Mouse (Mus musculus) heart, embryonic 10.5 days (tissue): ENCODE results near the gene Cabp2. TPM values are rescaled to one million over a fixed set of nuclear protein-coding genes. Genes with fewer than 3 reads are reported as not detected.
A peak's percentile ranks its signal among the peaks of the same experiment; 100 is the strongest.
"Not testable (repeated sequence)": the region's sequence is repeated elsewhere in the genome, so short reads cannot be mapped to it uniquely, and the experiment has no call there.

Experiments
- DNase-seq: peaks from one replicate; pipeline ENCODE4 v3.0.0-alpha.2; 2017; ENCODE audit warnings: low spot score
- H3K27ac ChIP-seq: fragments of 300-500 bp; sonication (generic); 2 replicates; pipeline ENCODE4 v1.5.1; 2016; ENCODE audit warnings: mild to moderate bottlenecking
- H3K27me3 ChIP-seq: fragments of 300-500 bp; sonication (generic); 2 replicates; pipeline ENCODE4 v1.6.1; 2016; ENCODE audit warnings: mild to moderate bottlenecking; ENCODE audit not compliant: poor library complexity, insufficient read depth, severe bottlenecking
- H3K36me3 ChIP-seq: fragments of 300-500 bp; sonication (generic); 2 replicates; pipeline ENCODE4 v1.6.1; 2016; ENCODE audit warnings: mild to moderate bottlenecking, moderate library complexity
- H3K4me1 ChIP-seq: fragments of 300-500 bp; sonication (generic); 2 replicates; pipeline ENCODE4 v1.6.1; 2016; ENCODE audit warnings: mild to moderate bottlenecking
- H3K4me3 ChIP-seq: fragments of 300-500 bp; sonication (generic); 2 replicates; pipeline ENCODE4 v1.5.1; 2016; ENCODE audit warnings: mild to moderate bottlenecking, moderate library complexity
- H3K9me3 ChIP-seq: fragments of 300-500 bp; sonication (generic); 2 replicates; pipeline ENCODE4 v1.6.1; 2016; ENCODE audit warnings: mild to moderate bottlenecking, moderate library complexity
- WGBS: fragments of 180-500 bp; shearing (Covaris S2); methylation state at CpG from one replicate; pipeline ENCODE4 v1.1.7; 2016; 5-methylcytosine and 5-hydroxymethylcytosine counted together
- polyA plus RNA-seq: library from polyadenylated mRNA; unstranded; fragments of >200 nt; fragmentation: Nextera tagmentation; extraction: Ambion mirVana; gene quantifications from 2 replicates; pipeline ENCODE4 v1.2.1, GENCODE M21; 2016

Cabp2 gene
- polyA plus RNA-seq, 1 experiment from 2014 or later = not detected

- Histone ChIP-seq H3K4me3 (no peak overlapping the region), H3K9me3 (no peaks in the 10 kb centered on the region), H3K27me3 (0 out of 2 replicates have a peak, but pooled peaks cover 5% of the 10 kb centered on the region), H3K36me3 (no peaks in the 10 kb centered on the region), H3K4me1 (peaks cover 30% of the 10 kb centered on the region), H3K27ac (peak overlapping the region; percentile 16; the same call in 1 of the 2 replicates)
- WGBS = 85% methylated on average over 5 of the region's 5 CpGs
- peak; percentile 66 for DNase-seq
Measured at GRCm38 (mm10) chr19:4058581-4058980, 22.8 kb upstream of the Cabp2 start.

- no peaks in the 10 kb centered on the region for H3K36me3 ChIP-seq
- H3K27ac ChIP-seq = peak within 1 kb of the TSS; percentile 16; the same call in 1 of the 2 replicates
- 69% methylated on average over 15 of the region's 15 CpGs for WGBS
- no peaks in the 10 kb centered on the region for H3K9me3 ChIP-seq
- DNase-seq = peak; percentile 73
- no peak within 1 kb of the TSS for H3K4me3 ChIP-seq
- H3K27me3 ChIP-seq = 0 out of 2 replicates have a peak, but pooled peaks cover 5% of the 10 kb centered on the region
- peaks cover 30% of the 10 kb centered on the region for H3K4me1 ChIP-seq
Measured at GRCm38 (mm10) chr19:4059069-4059740, 22.2 kb upstream of the Cabp2 start, which contains the start of gene Gstp3. Gstp3 (minus strand) TSS chr19:4059569.

DNA sequence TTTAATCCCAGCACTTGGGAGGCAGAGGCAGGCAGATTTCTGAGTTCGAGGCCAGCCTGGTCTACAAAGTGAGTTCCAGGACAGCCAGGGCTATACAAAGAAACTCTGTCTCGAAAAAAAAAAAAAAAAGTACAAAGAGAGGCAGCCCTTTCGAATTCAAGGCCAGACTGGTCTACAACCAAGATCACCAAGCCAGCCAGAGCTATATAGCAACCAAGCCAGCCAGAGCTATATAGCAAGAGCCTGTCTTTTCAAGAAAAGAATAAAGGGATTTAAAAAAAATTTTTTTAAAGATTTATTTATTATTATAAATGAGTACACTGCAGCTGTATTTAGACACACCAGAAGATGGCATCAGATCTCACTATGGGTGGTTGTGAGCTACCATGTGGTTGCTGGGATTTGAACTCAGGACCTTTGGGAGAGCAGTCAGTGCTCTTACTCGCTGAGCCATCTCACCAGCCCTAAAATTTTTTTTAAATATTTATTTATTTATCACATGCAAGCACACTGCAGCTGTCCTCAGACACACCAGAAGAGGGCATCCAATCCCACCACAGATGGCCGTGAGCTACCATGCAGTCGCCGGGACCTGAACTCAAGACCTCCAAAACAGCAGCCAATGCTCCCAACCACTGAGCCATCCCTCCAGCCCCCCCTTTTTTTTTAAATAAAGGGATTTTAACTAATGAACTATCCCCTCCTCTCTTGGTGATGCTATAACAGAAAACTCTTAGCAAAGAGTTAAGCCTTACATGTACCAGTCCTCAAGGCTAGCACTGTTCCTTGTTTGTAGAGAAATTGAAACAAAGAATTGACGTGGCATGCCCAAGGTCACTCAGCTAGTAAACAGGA, 21.1 kb upstream of the Cabp2 start:
- not testable (repeated sequence) for H3K9me3 ChIP-seq, H3K4me3 ChIP-seq, H3K27me3 ChIP-seq, H3K36me3 ChIP-seq, H3K27ac ChIP-seq
- WGBS = 88% methylated on average over 8 of the region's 8 CpGs
- H3K4me1 ChIP-seq = peaks cover 30% of the 10 kb centered on the region
- peak; percentile 43 for DNase-seq

- Histone ChIP-seq H3K4me3 (no peak overlapping the region), H3K36me3 (no peaks in the 10 kb centered on the region), H3K27me3 (no peaks in the 10 kb centered on the region), H3K9me3 (no peaks in the 10 kb centered on the region), H3K4me1 (peaks cover 24% of the 10 kb centered on the region), H3K27ac (no peak overlapping the region)
- no peak for DNase-seq
- WGBS = 84% methylated on average over 6 of the region's 6 CpGs
Measured at GRCm38 (mm10) chr19:4060899-4061465, 20.4 kb upstream of the Cabp2 start.

DNA sequence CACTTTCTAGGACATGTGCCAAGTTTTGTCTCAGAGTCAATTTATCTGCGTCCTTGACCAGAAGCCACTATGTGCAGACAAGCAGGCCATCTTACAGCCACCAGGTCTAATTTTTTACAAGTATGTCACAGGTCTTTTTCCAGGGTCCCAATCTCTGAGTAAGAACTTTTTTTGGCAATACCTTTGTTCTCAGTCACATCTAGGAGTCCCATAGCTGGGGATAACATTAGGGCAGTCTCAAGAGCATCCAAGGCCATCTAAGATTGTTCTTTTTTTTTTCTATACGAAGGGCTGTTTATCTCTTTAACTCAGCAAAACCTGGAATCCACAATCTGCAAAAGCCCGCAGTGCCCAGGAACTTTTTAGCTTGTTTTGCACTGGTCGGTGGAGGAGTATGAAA, 18.0 kb upstream of the Cabp2 start:
- not testable (repeated sequence) for H3K27ac ChIP-seq, H3K36me3 ChIP-seq, DNase-seq, H3K4me3 ChIP-seq, H3K27me3 ChIP-seq, H3K9me3 ChIP-seq
- H3K4me1 ChIP-seq = peaks cover 13% of the 10 kb centered on the region
- WGBS = 55% methylated on average over 4 of the region's 4 CpGs

GRCm38 (mm10) chr19:4064501-4064900, 16.9 kb upstream of the Cabp2 start:
- H3K4me1 ChIP-seq, DNase-seq, H3K4me3 ChIP-seq, H3K27me3 ChIP-seq, H3K36me3 ChIP-seq, H3K27ac ChIP-seq, H3K9me3 ChIP-seq: not testable (repeated sequence)
- 26% methylated on average over 7 of the region's 11 CpGs for WGBS

DNA sequence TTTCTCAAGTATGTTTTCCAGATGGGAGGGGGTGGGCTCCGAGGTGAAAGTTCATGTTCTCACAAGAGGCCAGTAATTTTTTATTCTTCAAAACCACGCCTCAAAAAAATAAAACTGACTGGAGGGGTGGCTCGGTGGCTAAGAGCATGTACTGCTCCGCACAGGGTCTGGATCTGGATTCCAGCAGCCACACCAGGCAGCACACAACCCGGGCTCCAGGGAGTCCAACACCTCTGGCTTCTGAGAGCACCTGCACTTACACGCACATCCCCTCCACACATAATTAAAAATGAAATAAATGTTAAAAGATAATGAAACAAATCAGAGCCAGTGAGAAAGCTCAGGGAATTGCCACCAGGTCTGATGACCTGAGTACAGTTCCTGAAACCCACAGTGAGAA, 15.1 kb upstream of the Cabp2 start:
- no peak for DNase-seq
- H3K27ac ChIP-seq = no peak overlapping the region
- H3K27me3 ChIP-seq = no peaks in the 10 kb centered on the region
- H3K9me3 ChIP-seq = no peaks in the 10 kb centered on the region
- H3K4me3 ChIP-seq = no peak overlapping the region
- 86% methylated on average over 6 of the region's 6 CpGs for WGBS
- no peaks in the 10 kb centered on the region for H3K36me3 ChIP-seq
- no peaks in the 10 kb centered on the region for H3K4me1 ChIP-seq

DNA sequence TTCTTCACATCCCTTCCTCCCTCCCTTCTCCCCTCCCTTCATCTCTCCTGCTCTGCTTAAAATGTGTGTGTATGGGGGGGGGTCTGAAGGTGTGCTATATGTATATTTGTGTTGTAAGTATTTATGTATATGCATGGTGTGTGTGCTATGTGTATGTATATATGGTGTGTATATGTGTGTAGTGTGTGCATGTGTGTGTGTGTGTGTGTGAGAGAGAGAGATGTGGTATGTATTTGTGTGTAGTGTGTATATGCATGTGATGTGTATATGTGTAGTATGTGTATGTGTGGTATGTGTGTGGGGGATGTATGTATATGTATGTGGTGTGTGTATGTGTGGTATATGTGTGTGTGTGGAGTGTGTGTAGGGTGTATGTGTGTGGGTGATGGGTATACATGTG, 14.5 kb upstream of the Cabp2 start:
- Histone ChIP-seq H3K27me3 (no peaks in the 10 kb centered on the region), H3K4me3 (no peak overlapping the region), H3K27ac (no peak overlapping the region), H3K4me1 (no peaks in the 10 kb centered on the region), H3K9me3 (no peaks in the 10 kb centered on the region), H3K36me3 (no peaks in the 10 kb centered on the region)
- DNase-seq = no peak

GRCm38 (mm10) chr19:4068242-4068641, 13.1 kb upstream of the Cabp2 start:
- not testable (repeated sequence) for H3K4me3 ChIP-seq, DNase-seq, H3K36me3 ChIP-seq, H3K9me3 ChIP-seq, H3K27me3 ChIP-seq, H3K4me1 ChIP-seq, H3K27ac ChIP-seq
- 87% methylated on average over 2 of the region's 2 CpGs for WGBS

DNA sequence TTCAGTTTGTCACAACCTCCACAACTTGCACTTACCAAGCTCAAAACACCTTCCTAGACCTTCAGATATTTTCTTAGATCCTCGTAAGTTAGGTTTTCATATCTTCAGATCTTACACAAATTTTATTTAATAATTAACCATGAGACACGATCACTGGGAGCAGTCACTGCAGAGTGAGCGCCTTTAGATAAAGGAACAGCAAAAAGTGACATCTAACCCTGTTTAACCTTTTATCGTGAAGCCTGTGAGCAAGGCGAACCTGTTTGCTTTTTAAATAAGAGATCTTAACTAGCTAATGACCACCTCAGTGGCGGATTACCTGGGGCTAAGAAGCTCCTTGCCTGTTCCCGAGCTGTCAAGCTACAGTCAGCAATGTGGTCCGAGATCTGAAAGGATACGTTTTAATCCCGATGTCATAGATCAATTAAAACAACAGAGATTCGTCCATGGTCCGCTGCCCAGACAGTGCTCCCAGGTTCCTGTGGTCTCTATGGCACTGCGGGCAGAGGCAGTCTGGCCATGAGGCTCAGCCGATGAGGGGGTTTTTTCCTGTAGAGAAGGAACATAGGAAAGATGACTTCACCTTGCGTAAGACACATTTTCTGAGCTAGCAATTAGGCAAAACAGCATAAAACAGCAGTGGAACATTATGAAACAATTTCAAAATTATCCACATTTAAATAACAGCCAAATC, 12.5 kb upstream of the Cabp2 start:
- Histone ChIP-seq H3K4me3 (no peak overlapping the region), H3K36me3 (no peaks in the 10 kb centered on the region), H3K9me3 (no peaks in the 10 kb centered on the region), H3K27me3 (no peaks in the 10 kb centered on the region), H3K27ac (no peak overlapping the region), H3K4me1 (no peaks in the 10 kb centered on the region)
- 73% methylated on average over 15 of the region's 15 CpGs for WGBS
- no peak for DNase-seq

DNA sequence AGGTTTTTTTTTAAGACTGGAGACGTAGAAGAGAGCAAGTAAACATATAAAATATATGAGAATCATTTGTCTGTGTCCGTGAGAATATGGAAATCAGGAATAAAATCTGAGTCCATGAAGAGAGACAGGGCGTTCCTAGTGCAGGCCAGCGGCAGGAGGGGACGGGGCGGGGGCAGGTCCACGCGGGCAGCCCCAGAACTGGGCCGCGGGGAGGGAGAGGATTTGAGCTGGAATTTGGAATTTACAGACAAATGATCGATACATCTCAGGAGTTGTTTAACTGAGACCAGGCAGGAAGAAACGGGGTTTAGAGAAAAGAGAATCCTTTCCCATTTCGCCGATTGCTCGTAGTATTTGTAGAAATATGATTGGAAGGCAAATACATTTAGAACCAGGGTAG, 11.1 kb upstream of the Cabp2 start:
- WGBS = 78% methylated on average over 15 of the region's 15 CpGs
- no peak overlapping the region for H3K27ac ChIP-seq
- H3K9me3 ChIP-seq = no peaks in the 10 kb centered on the region
- H3K4me3 ChIP-seq = no peak overlapping the region
- peak; percentile 39 for DNase-seq
- no peaks in the 10 kb centered on the region for H3K4me1 ChIP-seq
- H3K27me3 ChIP-seq = no peaks in the 10 kb centered on the region
- H3K36me3 ChIP-seq = no peaks in the 10 kb centered on the region

DNA sequence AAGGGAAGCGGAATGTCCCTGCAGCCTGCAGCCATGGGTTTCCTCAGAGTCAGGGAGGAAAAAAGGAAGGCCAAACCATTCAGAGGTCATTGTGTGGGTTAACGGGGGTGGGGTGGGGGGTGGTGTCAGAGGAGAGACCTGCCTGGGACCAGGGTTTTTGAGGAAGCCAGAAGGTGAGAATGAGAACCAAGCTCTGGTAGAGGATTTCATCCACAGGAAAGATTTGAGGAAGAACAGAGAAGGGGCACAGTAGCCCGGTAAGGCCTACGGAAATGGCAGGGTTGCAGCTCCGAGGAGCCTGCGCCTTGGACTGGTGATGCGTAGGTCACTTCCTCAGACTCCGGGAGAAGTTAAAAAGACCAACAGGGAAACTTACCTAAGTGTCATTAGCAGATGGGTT, 10.6 kb upstream of the Cabp2 start:
- Histone ChIP-seq H3K9me3 (no peaks in the 10 kb centered on the region), H3K36me3 (no peaks in the 10 kb centered on the region), H3K4me3 (no peak overlapping the region), H3K27ac (no peak overlapping the region), H3K4me1 (no peaks in the 10 kb centered on the region), H3K27me3 (no peaks in the 10 kb centered on the region)
- WGBS = 76% methylated on average over 8 of the region's 8 CpGs
- DNase-seq = peak; percentile 64

DNA sequence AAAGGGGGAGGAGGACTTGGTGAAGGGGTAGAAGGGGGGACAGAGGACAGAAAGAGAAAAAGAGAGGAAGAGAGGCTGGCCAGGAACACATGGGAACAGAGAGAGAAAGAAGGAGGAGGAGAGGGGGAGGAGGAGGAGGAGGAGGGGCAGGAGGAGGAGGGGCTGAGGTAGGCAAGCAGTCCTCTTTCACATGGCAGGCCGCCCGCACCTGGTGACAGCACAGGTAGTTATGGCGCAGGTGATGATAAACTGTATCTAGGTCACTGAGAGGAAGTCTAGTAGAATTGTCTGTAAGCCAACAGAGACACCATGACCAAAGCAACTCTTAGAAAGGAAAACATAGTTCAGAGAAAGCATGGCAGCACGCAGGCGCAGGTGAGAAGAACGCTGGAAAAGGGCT, 10.0 kb upstream of the Cabp2 start:
- no peaks in the 10 kb centered on the region for H3K4me1 ChIP-seq
- no peak overlapping the region for H3K4me3 ChIP-seq
- WGBS = 89% methylated on average over 6 of the region's 6 CpGs
- DNase-seq = peak; percentile 58
- H3K36me3 ChIP-seq = no peaks in the 10 kb centered on the region
- H3K27me3 ChIP-seq = no peaks in the 10 kb centered on the region
- no peak overlapping the region for H3K27ac ChIP-seq
- no peaks in the 10 kb centered on the region for H3K9me3 ChIP-seq
